Mouse (Mus musculus) cerebellum, adult 11 months (tissue): ENCODE measurements around the gene Col6a5.
A peak's percentile ranks its signal among the peaks of the same experiment; 100 is the strongest.
"Not testable (repeated sequence)": the region's sequence is repeated elsewhere in the genome, so short reads cannot be mapped to it uniquely, and the experiment has no call there.

Source experiments
- DNase-seq: peaks from one replicate; pipeline ENCODE4 v3.0.0; 2022

Gene Col6a5

DNA sequence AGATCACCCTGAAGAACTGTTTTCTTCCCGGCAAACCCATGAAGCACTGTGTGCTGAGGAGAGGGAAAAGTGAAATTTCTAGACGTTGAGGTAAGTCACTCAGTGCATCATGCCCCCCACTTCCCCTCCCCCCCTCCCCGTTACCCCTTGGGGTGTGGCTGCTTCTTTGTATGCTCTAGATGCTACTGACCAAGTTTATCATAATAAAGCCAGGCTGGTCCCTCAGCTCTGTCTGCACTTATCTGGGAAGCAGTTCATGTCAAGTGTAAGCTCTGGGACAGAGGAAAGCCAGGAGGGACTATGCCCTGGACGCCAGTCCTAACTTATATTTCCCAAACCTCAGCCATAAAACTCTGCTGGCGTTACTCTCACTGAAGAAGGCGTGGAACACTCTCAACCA, 53.0 kb downstream of the Col6a5 start:
- no peak for DNase-seq

GRCm38 (mm10) chr9:105887521-105887920, 72.9 kb downstream of the Col6a5 start:
- no peak for DNase-seq

DNA sequence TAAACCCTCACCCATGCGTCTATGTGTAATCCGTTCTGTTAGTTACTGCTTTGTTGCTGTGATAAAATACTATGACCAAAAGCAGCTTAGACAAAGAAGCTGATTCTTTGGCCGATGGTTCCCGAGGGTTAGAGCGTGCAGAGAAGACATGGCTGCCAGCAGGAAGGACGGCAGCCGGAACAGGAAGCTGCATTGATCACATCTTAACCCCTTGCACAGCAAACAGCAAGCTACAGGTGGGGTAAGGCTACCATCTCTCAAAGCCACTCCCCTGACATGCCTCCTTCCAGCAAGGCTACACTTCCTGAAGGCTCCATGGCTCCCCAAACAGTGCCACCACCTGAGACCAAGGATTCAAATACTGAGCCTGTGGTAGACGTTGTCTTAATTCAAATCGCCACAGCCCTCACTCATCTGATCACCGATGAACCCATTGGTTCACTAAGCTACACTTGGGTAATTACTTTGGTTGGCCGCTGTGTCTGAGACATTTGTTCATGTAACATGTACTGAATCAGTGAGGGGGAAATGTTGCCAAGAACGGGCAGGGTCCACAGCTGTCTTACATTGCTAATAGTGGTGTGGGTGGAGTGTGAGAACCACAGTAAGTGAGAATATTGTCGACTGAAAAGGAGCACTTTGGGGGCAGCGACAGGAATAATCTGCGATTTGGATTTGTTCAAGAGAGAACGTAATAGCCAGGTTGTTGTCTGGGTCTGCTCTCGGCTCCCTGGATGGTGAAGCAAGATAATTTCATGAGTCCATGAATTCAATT, 75.6 kb downstream of the Col6a5 start:
- no peak for DNase-seq

GRCm38 (mm10) chr9:105880743-105881142, 79.7 kb downstream of the Col6a5 start:
- no peak for DNase-seq

DNA sequence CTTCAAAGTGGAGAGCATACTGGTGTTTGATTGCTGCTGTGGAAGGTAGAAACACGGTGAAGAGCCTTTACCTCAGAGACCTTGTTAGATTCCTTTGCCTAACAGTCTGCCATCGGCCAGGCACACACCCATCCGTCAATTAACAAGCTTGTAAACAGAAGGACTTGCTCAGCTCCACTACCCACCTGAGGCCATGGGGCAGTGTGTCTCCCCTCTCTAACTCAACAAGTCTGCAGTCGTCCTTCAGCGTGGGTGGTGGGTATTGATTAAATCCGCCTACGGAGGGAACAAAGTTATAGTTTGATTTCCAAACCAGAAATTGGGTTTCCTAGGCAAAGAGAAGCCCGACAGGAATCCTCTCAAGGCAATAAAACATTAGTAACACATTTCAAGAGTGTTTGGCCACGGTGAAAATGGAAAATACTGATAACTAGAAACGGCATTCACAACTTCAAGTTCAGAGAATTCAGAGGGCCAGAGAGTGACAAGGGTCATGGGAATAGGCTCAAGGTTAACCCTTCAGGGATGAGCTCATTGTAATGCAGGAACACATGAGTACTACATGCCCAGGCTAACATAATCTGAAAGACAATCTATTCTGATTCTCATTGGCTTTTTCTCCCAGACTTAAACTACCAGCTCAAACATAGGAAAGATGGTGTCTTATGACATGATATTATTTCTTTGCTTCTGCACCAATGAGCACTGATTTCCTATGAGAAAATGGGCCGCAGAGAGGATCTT, 81.9 kb downstream of the Col6a5 start:
- DNase-seq = no peak

- DNase-seq = no peak
Observed at GRCm38 (mm10) chr9:105876124-105876523, 84.3 kb downstream of the Col6a5 start.

DNA sequence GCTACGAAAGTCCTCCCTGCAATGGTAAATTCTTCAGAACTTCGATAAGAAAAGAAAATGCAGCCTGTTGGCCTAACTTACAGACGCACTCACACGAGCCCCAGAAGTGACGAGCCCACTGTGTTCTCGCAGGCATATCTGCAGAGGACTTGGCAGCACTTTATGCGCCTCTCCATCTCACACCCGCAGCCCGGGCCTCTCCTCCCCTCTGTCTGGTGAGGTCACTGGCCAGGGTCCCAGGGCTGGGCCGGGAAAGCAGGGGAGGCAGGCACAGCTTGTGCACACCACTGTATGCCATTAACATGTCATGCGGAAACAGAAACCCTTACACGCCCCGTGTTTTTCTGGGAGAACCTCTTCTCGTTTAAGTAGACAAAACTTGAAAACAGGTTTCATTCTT, 88.8 kb downstream of the Col6a5 start:
- no peak for DNase-seq

- peak; percentile 20 for DNase-seq
Observed at GRCm38 (mm10) chr9:105857773-105858172, 102.7 kb downstream of the Col6a5 start.

- no peak for DNase-seq
Observed at GRCm38 (mm10) chr9:105852778-105853065, 107.7 kb downstream of the Col6a5 start.

DNA sequence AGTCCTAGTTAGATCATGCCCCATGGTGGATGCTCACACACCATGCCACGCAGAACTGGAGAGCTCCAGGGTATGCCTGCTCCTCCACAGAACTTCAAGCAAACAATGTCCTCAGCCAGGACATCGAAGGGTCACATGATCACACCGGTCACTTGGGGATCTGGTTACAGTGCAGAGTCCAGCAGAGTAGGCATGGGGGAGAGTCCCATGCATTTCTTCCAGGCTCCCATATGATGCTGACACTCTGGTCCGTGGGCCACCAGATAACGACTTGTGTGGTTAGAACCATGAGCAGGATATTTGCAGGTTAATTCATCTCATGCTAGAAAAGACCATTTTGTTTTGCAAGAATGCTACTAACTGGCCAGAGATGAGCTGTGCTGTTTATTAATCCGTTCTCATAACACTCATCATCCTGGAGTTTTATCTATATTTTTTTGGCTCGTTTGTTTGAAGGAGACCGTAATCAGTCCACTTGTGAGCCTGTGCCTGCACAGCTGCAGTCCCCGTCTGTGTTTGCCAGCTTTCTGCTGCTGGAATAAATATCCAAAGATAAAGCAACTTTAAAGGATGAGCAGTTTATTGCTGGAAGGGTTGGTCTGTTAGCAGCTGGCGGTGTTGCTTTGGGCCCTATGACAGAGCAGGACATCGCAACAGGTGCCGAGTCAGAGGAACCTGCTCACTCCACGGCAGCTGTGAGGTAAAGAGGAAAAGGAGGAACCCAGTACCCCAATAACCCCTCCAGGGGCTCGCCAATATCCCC, 108.2 kb downstream of the Col6a5 start:
- no peak for DNase-seq

DNA sequence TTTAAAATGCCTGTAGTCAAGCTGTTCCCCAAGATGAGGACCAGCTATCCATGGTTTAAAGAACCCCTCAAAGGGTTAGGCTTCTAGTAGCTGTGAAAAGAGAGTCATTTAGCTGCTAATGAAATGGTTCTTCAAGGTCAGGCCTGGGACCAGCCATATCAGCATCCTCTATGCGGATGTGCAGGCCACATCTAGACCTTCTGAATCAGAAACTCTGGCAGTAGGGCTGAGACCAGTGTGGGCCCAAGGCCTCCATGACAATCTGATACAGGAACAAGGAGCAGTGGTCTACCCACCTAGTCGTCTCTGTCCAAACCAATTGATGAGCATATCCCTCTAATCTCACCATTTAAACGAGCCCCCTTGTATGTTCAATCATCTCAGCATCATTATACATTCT, 109.4 kb downstream of the Col6a5 start:
- no peak for DNase-seq

DNA sequence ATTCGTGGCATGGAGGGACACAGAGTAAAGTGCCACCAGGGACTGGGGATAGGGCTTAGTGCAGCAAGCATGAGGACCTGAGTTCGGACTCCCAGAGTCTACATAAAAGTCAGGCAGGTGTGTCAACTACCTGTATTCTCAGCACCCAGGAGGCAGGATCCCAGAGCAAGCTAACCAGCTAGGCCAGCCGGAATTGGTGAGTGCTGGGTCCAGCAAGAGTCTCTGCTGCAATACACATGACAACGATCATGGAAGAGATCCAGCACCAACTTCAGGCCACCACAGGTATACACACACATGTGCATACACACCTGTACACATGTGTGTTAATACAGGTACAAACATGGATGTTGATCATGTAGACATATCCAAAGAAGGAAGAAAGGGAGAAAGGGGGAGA, 112.0 kb downstream of the Col6a5 start:
- DNase-seq = no peak

DNA sequence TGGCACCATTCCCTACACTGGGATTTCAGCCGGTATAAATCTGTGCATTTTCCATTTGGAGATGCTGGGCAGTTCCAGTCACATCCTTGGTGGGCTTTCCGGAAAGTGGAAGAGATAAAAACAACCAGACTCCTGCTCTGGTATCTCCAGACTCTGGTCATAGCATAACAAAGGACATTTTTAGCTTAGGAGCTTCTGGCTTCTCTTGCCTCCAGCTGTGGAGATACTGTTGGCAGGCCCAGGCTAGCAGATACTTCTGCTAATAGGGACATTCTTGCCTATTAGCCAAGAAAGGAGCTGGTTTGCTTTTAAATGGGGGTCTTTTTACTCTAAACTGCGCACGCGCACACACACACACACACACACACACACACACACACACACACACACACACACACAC, 113.2 kb downstream of the Col6a5 start:
- DNase-seq = no peak

DNA sequence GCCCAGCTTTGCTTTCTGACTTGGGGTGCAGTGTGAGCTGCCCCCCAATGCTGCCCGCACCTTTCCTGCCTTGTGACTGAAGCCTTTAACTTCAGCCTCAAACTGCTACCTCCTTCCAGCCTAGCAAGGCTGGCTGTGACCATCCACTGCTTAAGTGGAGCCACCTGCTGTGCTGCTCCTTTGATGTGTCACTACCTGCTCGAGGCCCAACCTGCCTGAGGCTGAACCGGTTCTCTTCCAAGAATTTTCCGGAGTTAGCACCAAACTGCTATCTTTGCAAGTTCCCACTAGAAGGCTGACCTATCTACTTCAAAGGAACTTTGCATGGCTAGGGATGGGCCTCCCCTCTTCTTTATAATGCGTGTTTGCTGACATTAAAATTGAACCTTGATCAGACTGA, 119.1 kb downstream of the Col6a5 start:
- DNase-seq = not testable (repeated sequence)

- no peak for DNase-seq
Observed at GRCm38 (mm10) chr9:105839147-105839515, 121.3 kb downstream of the Col6a5 start.

DNA sequence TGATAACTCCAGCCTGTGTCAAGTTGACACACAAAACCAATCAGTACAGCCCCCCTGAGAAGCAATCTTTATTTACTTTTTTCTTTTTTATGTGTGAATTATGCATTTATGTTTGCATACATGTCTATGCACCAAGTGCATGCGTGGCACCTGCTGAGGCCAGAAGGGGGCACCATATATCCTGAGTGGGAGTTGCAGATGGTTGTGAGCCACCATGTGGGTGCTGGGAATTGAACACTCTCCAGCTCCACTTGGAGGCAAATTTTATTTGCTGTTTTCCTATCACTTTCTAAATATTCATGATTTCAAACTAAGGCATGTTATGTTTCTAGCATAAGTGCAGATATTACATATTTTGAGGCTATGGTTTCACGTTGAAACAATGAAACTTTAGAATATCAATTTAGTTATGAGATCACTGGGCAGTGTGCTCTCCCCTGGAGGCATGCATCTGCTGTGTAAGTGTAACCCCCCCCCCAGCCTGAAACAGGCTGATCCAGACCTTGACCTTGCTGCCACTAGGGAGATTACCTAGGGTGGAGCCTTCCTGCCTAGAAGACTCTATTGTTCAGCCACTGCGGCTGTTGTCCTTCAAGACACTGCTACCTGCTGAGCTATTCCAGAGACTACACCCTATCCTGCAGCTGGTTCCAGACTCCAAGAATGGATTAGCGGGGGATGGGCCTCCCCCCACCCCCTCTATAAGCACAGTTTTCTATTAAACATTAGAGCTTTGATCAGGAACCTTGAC, 121.9 kb downstream of the Col6a5 start:
- DNase-seq = no peak

DNA sequence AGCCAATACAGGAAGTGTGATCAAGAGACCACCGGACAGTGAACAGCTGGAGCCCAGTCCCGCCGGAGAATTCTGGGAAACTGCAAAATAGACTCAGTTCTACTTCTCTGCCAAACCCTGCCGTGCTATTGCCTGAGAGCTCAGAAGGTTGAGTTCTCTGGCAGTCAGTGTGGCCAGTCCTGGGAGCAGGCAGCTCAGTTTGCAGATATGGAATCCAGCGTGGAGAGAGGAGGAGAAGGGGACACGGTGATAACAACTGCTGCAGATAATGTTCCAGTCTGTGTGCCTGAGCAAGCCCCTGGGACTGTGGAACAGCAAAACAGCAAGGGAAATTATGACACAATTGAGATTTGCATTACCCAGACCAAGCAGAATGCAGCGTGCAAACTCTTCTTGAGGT, 124.9 kb downstream of the Col6a5 start:
- no peak for DNase-seq

- DNase-seq = no peak
Observed at GRCm38 (mm10) chr9:105834799-105835198, 125.6 kb downstream of the Col6a5 start.

GRCm38 (mm10) chr9:105831291-105831690, 129.2 kb downstream of the Col6a5 start:
- no peak for DNase-seq

DNA sequence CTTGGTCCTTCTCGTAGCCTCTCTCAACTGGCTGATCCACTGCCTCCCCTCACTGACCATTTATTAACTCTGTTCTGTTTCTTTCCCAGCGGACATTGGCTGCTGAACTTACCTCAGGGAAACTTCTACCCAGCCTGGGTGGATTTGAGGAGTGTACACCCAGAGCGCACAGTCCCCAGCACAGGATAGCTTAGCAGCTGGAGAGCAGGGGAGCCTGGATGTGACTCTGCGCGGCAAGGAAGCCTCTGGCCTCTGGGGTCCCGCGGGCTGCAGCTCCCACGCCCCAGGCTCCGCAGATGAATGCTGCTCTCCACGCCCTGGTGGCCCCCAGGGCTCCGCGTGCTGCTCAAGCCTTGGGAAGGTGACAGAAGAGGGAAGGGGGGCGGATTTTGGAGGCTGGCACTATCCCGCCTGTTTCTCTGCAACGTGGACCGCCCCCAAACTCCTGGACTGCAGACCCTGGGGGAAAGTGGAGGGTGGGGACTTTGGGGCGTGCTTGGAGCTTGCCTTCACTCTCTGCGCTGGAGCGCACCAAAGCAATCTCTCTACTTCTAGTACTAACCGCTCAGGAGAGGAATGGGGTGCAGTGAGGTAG, 132.6 kb downstream of the Col6a5 start, which contains the start of gene Col6a6:
TSS of gene Col6a6 (minus strand) at position 370 of the 595 bp plus-strand sequence.
- no peak for DNase-seq

DNA sequence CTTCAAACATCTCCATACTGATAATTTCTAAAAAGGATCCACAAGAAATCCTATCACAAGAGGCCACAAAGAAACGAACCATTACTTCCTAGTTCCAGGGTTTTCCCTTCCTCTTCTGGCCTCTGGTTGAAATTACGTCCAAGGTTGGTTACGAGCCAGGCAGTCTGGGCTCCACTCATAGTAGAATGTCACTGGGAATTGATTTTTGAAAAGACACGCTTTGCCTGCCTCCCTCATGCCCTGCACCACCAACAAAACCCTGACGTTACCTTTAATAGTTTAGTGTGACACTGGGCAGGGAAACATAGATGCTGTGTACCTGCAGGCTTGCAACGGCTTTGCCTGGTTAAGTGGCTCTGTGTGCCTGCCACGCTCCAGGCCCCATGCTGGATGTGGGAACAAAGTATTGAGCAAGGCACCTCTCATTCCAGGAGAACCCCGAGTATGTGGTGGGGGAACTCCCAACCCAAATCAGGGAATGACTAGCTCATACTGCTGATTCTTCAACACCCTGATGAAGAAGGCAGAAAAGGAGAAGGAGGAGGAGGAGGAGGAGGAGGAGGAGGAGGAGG, 133.3 kb downstream of the Col6a5 start:
- no peak for DNase-seq

- no peak for DNase-seq
Observed at GRCm38 (mm10) chr9:105820711-105821110, 139.7 kb downstream of the Col6a5 start.
